Comparison of ENCODE assay signal across 9 mouse cellular contexts in genomic region chr8:105170041-105170380, GRCm38 (mm10). TPM values are rescaled to one million over a fixed set of nuclear protein-coding genes. Genes with fewer than 3 reads are reported as not detected.
DNase-seq lines count a peak whose midpoint lies in the region; ATAC-seq and TF ChIP-seq lines count a peak whose summit lies in the region.
"Had no signal": no experiment of that assay in that cellular context is flagged by ENCODE, and none has a peak within 500 bp of the region (broad histone marks: within the 10 kb centered on the region; RNA-seq: fewer than 3 reads in every experiment).

No protein-coding gene starts in this region.

- H3K9me3 ChIP-seq in embryonic facial prominence, embryonic 15.5 days (replicated peaks), result no peaks in the 10 kb centered on the region
- no peaks in the 10 kb centered on the region for H3K9me3 ChIP-seq in limb, embryonic 12.5 days
- no peaks in the 10 kb centered on the region for H3K9me3 ChIP-seq in neural tube, embryonic 14.5 days (ENCODE audit: control insufficient read depth, low read length)

- no peak for DNase-seq in lung, adult 2 months
- no peak for DNase-seq in lung, postnatal 25 days (ENCODE audit: low spot score)
- no peak for DNase-seq in cerebellum, postnatal 36 days
- no peak for DNase-seq in left cerebral cortex, adult 8-10 months (ENCODE audit: low spot score in 2 of 2)
- DNase-seq in right cerebral cortex, postnatal 25 days, result no peak

- WGBS in lung, adult 2 months, result 2% methylated on average over 5 of the region's 5 CpGs
- WGBS in embryonic facial prominence, embryonic 15.5 days, result under 1% methylated on average over 5 of the region's 5 CpGs
- 3% methylated on average over 5 of the region's 5 CpGs for WGBS in limb, embryonic 12.5 days
- WGBS in neural tube, embryonic 14.5 days, result 6% methylated on average over 5 of the region's 5 CpGs

- TF ChIP-seq CTCF in lung, adult 2 months (IDR thresholded peaks at IDR 0.05; ENCODE audit: insufficient read depth, low read length), result no peak

- TF ChIP-seq POLR2A in lung, adult 2 months (IDR thresholded peaks at IDR 0.05; ENCODE audit: borderline replicate concordance, extremely low read depth, low read depth, low read length), result no peak

- H3K36me3 ChIP-seq in embryonic facial prominence, embryonic 15.5 days, result no peaks in the 10 kb centered on the region
- H3K36me3 ChIP-seq in limb, embryonic 12.5 days, result peaks cover 4% of the 10 kb centered on the region; the same call in 1 of the 2 replicates
- H3K36me3 ChIP-seq in neural tube, embryonic 14.5 days (ENCODE audit: control insufficient read depth, insufficient read depth, low read length), result no peaks in the 10 kb centered on the region

- H3K4me3 ChIP-seq in lung, adult 2 months (replicated peaks; ENCODE audit: extremely low read depth, low read depth, low read length), result peak overlapping the region; percentile 62
- peak overlapping the region; percentile 92 for H3K4me3 ChIP-seq in embryonic facial prominence, embryonic 15.5 days (replicated peaks)
- H3K4me3 ChIP-seq in limb, embryonic 12.5 days (replicated peaks), result peak overlapping the region; percentile 91
- peak overlapping the region; percentile 90 for H3K4me3 ChIP-seq in neural tube, embryonic 14.5 days (ENCODE audit: low read depth, low read length)

- peaks cover 6% of the 10 kb centered on the region; the same call in 1 of the 2 replicates for H3K4me1 ChIP-seq in lung, adult 2 months (ENCODE audit: control insufficient read depth, insufficient read depth, low read length)
- peaks cover 17% of the 10 kb centered on the region for H3K4me1 ChIP-seq in embryonic facial prominence, embryonic 15.5 days
- peaks cover 31% of the 10 kb centered on the region for H3K4me1 ChIP-seq in limb, embryonic 12.5 days (replicated peaks)
- no peaks in the 10 kb centered on the region for H3K4me1 ChIP-seq in neural tube, embryonic 14.5 days (ENCODE audit: control insufficient read depth, insufficient read depth, low read length)

- ATAC-seq in embryonic facial prominence, embryonic 15.5 days (ENCODE audit: insufficient number of reproducible peaks, low FRiP score, low TSS enrichment, low read depth), result peak; percentile 5; the same call in 1 of the 2 replicates
- ATAC-seq in limb, embryonic 12.5 days (ENCODE audit: insufficient number of reproducible peaks, insufficient read depth, low FRiP score, low TSS enrichment, low read depth), result 0 out of 2 replicates have a peak, but pooled peaks have one; percentile 17
- ATAC-seq in neural tube, embryonic 14.5 days (ENCODE audit: low read depth), result no peak; the same call in none of the 2 replicates

- H3K27ac ChIP-seq in embryonic facial prominence, embryonic 15.5 days (replicated peaks), result peak overlapping the region; percentile 99
- H3K27ac ChIP-seq in limb, embryonic 12.5 days, result peak overlapping the region; percentile 100
- H3K27ac ChIP-seq in neural tube, embryonic 14.5 days (ENCODE audit: low read depth, low read length), result no peak overlapping the region; the same call in 1 of the 2 replicates

- H3K27me3 ChIP-seq in embryonic facial prominence, embryonic 15.5 days, result no peaks in the 10 kb centered on the region
- no peaks in the 10 kb centered on the region for H3K27me3 ChIP-seq in limb, embryonic 12.5 days
- no peaks in the 10 kb centered on the region for H3K27me3 ChIP-seq in neural tube, embryonic 14.5 days (ENCODE audit: control insufficient read depth, insufficient read depth, low read length)

- 0 out of 2 replicates have a peak overlapping the region, but pooled peaks have one; percentile 9 for H3K9ac ChIP-seq in embryonic facial prominence, embryonic 15.5 days
- H3K9ac ChIP-seq in limb, embryonic 12.5 days (replicated peaks), result peak overlapping the region; percentile 97
- H3K9ac ChIP-seq in neural tube, embryonic 14.5 days (replicated peaks; ENCODE audit: low read depth, low read length), result peak overlapping the region; percentile 35; the same call in 1 of the 2 replicates

- peak overlapping the region; percentile 61 for H3K4me2 ChIP-seq in embryonic facial prominence, embryonic 15.5 days (replicated peaks)
- peak overlapping the region; percentile 71 for H3K4me2 ChIP-seq in limb, embryonic 12.5 days
- H3K4me2 ChIP-seq in neural tube, embryonic 14.5 days (ENCODE audit: low read depth, low read length), result peak overlapping the region; percentile 57

RNA-seq across cellular contexts. Expression of gene Cbfb, which starts 0.5 kb away (rescaled TPM):
- 9.6 and 10.9 TPM in 2 replicates for polyA plus RNA-seq in lung, adult 2 months (2012; rRNA removed)
- polyA plus RNA-seq in embryonic facial prominence, embryonic 15.5 days (2015; fragmentation: Nextera tagmentation; extraction: Ambion mirVana), result 79.1 and 81.6 TPM in 2 replicates
- polyA plus RNA-seq in limb, embryonic 12.5 days (2016; fragmentation: Nextera tagmentation; extraction: Ambion mirVana), result 108 and 109 TPM in 2 replicates
- 32.4 and 56.8 TPM in 2 replicates for polyA plus RNA-seq in neural tube, embryonic 14.5 days (2014; fragmentation: Nextera tagmentation; extraction: Ambion mirVana)
- 10 to 100 TPM; 17.4 to 21.8 (median 18.4) TPM for total RNA-seq in left cerebral cortex, adult 8-10 months (2022)

RNA-seq across cellular contexts. Expression of gene Ces4a, which starts 38.4 kb away (rescaled TPM):
- not detected in 2 replicates for polyA plus RNA-seq in lung, adult 2 months (2012; rRNA removed)
- not detected in 2 replicates for polyA plus RNA-seq in embryonic facial prominence, embryonic 15.5 days (2015; fragmentation: Nextera tagmentation; extraction: Ambion mirVana)
- not detected in 2 replicates for polyA plus RNA-seq in limb, embryonic 12.5 days (2016; fragmentation: Nextera tagmentation; extraction: Ambion mirVana)
- polyA plus RNA-seq in neural tube, embryonic 14.5 days (2014; fragmentation: Nextera tagmentation; extraction: Ambion mirVana), result 0.08 TPM in 1 of 2 replicates, not detected in the other
- total RNA-seq in left cerebral cortex, adult 8-10 months (2022), result not detected
- polyA plus RNA-seq: brain, embryonic 14.5 days had no signal

RNA-seq across cellular contexts. Expression of gene D230025D16Rik, which starts 54.9 kb away (rescaled TPM):
- 56.8 and 64.8 TPM in 2 replicates for polyA plus RNA-seq in lung, adult 2 months (2012; rRNA removed)
- polyA plus RNA-seq in embryonic facial prominence, embryonic 15.5 days (2015; fragmentation: Nextera tagmentation; extraction: Ambion mirVana), result 24.9 and 26.1 TPM in 2 replicates
- 25.9 and 27.2 TPM in 2 replicates for polyA plus RNA-seq in limb, embryonic 12.5 days (2016; fragmentation: Nextera tagmentation; extraction: Ambion mirVana)
- polyA plus RNA-seq in neural tube, embryonic 14.5 days (2014; fragmentation: Nextera tagmentation; extraction: Ambion mirVana), result 35.7 and 36.8 TPM in 2 replicates
- total RNA-seq in left cerebral cortex, adult 8-10 months (2022), result 10 to 100 TPM; 34.1 to 41.5 (median 38.7) TPM

Comparison
In these comparisons a context has a peak if more than half of its experiments do, and no peak if none do; other contexts are left out.
1. H3K9ac ChIP-seq: peak in every context shown above with its lines; median percentile 97 in limb, embryonic 12.5 days; 35 in neural tube, embryonic 14.5 days; 9 in embryonic facial prominence, embryonic 15.5 days.